Mouse (Mus musculus) hindbrain, embryonic 15.5 days (tissue): Measurements from ENCODE around the gene Agtr1a. TPM values are rescaled to one million over a fixed set of nuclear protein-coding genes. Genes with fewer than 3 reads are reported as not detected.

Source experiments
- ATAC-seq: fragments of 200-750 bp; cut with Nextera tagmentation; 2 replicates; pipeline ENCODE4 v1.8.0; 2017; ENCODE audit warnings: low read depth, moderate number of reproducible peaks, moderate TSS enrichment; ENCODE audit not compliant: low FRiP score
- H3K27ac ChIP-seq: fragments of 300-500 bp; sonication (generic); replicated peaks from 2 replicates; pipeline ENCODE4 v1.5.1; 2015; ENCODE audit warnings: mild to moderate bottlenecking, inconsistent platforms
- H3K27me3 ChIP-seq: fragments of 300-500 bp; sonication (generic); 2 replicates; pipeline ENCODE4 v1.6.1; 2015; ENCODE audit warnings: control low read depth, inconsistent platforms
- H3K36me3 ChIP-seq: fragments of 300-500 bp; sonication (generic); 2 replicates; pipeline ENCODE4 v1.6.1; 2015; ENCODE audit warnings: control low read depth, inconsistent platforms
- H3K4me1 ChIP-seq: fragments of 300-500 bp; sonication (generic); replicated peaks from 2 replicates; pipeline ENCODE4 v1.6.1; 2015; ENCODE audit warnings: control low read depth, inconsistent platforms
- H3K4me2 ChIP-seq: fragments of 300-500 bp; sonication (generic); 2 replicates; pipeline ENCODE4 v1.6.1; 2015; ENCODE audit warnings: moderate library complexity, mild to moderate bottlenecking, inconsistent platforms
- H3K4me3 ChIP-seq: fragments of 300-500 bp; sonication (generic); 2 replicates; pipeline ENCODE4 v1.5.1; 2015; ENCODE audit warnings: mild to moderate bottlenecking, inconsistent platforms
- H3K9ac ChIP-seq: fragments of 300-500 bp; sonication (generic); 2 replicates; pipeline ENCODE4 v1.6.1; 2015; ENCODE audit warnings: inconsistent platforms
- H3K9me3 ChIP-seq: fragments of 300-500 bp; sonication (generic); 2 replicates; pipeline ENCODE4 v1.6.1; 2016; ENCODE audit warnings: control low read depth, inconsistent platforms
- WGBS: fragments of 180-500 bp; shearing (Covaris S2); methylation state at CpG from one replicate; pipeline ENCODE4 v1.1.7; 2015; 5-methylcytosine and 5-hydroxymethylcytosine counted together
- polyA plus RNA-seq: library from polyadenylated mRNA; unstranded; fragments of >200 nt; fragmentation: Nextera tagmentation; extraction: Ambion mirVana; gene quantifications from 2 replicates; pipeline ENCODE4 v1.2.1, GENCODE M21; 2015

The Agtr1a gene
- polyA plus RNA-seq, 1 experiment from 2014 or later = 1.6 TPM

DNA sequence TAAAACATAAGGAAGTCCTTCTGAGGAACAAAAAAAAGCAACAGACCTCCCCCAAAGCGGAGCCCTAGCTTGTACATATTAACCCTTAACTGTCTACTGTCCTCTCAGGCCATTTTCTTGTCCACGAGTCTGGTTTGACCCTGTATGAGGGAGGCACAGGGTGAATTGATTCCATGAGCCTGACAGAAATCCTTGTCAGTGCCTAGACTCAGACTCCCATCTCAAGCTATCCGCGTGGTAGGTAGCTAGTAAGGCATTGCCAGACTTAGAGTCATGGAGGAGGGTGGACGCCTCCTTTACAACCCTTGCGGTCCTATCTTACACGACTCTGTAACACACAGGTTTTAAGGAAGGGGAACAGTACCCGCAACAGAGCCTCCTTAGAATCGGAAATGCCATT is 28.5 kb downstream of the Agtr1a start:
- no peak for ATAC-seq
- no peaks in the 10 kb centered on the region for H3K36me3 ChIP-seq

DNA sequence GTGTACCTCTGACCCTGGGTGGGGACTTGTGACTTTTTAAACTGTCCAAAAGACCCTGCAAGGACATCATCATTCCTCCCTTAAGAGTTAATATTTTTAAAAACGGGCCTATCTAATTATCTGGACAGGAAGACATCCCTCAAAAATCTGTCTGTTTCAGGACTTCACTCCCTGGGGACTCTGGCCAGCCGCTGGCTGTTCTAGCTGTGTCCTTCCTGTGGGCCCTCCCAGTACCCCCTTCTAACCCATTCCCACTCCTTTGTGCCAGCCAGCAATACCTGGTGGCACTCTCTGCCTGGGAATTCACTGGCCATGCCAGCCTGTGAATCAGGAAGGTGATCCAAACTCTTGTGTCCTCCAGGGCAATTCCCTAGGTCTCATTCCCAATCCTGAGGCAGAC is 29.1 kb downstream of the Agtr1a start:
- no peak overlapping the region for H3K4me3 ChIP-seq
- no peaks in the 10 kb centered on the region for H3K27me3 ChIP-seq
- no peaks in the 10 kb centered on the region for H3K36me3 ChIP-seq
- no peak overlapping the region for H3K27ac ChIP-seq
- whole genome bisulfite sequencing = 67% methylated on average over 2 of the region's 2 CpGs
- no peaks in the 10 kb centered on the region for H3K9me3 ChIP-seq
- ATAC-seq = no peak
- no peak overlapping the region for H3K9ac ChIP-seq
- H3K4me2 ChIP-seq = no peak overlapping the region
- H3K4me1 ChIP-seq = no peaks in the 10 kb centered on the region

More for the DNA sequence above, 28.5 kb downstream of the Agtr1a start:
- Histone ChIP-seq H3K27ac (no peak overlapping the region), H3K4me1 (no peaks in the 10 kb centered on the region), H3K27me3 (no peaks in the 10 kb centered on the region), H3K4me3 (no peak overlapping the region), H3K9me3 (no peaks in the 10 kb centered on the region), H3K4me2 (no peak overlapping the region), H3K9ac (no peak overlapping the region)
- 84% methylated on average over 9 of the region's 9 CpGs for WGBS

DNA sequence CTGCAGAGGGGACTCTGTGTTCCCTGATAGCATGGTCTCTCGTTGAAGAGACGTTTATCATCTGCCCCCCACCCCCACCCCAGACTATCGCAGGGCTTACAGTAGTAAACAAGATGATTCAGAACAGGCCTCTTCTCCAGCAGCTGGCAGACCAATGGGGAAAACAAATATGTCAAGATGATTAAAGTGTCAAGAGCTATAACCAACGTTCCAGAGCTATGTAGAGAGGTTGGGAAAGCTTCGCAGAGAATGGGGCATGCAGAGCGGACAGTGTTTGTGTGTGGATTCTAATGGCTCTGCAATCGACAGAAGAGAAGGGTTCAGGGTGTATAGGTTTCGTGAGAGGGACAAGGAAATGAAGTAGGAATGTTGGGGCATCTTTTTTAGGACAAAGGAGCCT is 31.9 kb downstream of the Agtr1a start:
- Histone ChIP-seq H3K4me2 (no peak overlapping the region), H3K4me1 (no peaks in the 10 kb centered on the region), H3K27me3 (no peaks in the 10 kb centered on the region), H3K9ac (no peak overlapping the region), H3K4me3 (no peak overlapping the region), H3K36me3 (no peaks in the 10 kb centered on the region), H3K27ac (no peak overlapping the region), H3K9me3 (no peaks in the 10 kb centered on the region)
- WGBS = 57% methylated on average over 8 of the region's 8 CpGs
- no peak for ATAC-seq

DNA sequence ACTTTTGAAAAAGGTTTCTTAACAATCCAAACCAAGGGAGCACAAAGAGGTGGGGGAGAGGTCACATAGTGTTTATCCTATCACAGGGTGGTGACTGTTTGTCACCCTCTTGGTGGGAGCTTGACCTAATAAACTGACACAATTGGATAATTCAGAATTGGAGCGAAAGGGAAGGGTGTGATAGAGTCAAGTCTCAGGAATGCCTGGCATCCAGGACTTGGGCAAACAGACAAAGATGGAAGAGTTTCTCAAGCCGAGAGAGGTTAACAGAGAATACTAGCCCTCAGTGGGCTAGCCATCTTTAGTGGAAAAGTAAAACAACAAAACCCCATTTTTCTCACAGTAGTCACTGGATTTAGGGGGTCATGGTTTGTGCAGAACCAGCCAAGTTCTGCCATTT is 32.5 kb downstream of the Agtr1a start:
- Histone ChIP-seq H3K9ac (no peak overlapping the region), H3K4me1 (no peaks in the 10 kb centered on the region), H3K4me3 (no peak overlapping the region), H3K9me3 (no peaks in the 10 kb centered on the region), H3K27me3 (no peaks in the 10 kb centered on the region), H3K27ac (no peak overlapping the region), H3K4me2 (no peak overlapping the region), H3K36me3 (no peaks in the 10 kb centered on the region)
- no peak for ATAC-seq
- WGBS = 47% methylated on average over 2 of the region's 2 CpGs

DNA sequence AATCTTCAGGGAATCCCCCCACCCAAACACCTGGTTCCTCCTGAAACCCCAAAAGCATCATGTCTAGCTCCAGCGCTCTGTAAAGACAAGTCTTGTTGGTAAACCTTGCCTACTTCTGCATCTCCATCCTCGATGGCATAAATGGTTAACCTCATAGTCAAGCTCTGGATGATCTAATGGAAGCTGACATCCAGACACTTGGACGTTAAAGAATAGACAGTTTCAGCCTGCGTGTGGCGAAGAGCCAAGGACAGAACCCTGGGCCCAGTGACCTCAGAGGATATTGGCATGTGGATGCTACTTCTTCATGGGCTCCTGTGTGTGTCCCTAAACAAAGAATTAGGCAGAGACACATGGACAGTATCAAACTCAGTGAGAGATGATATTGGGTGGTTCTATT is 42.6 kb downstream of the Agtr1a start:
- H3K36me3 ChIP-seq = no peaks in the 10 kb centered on the region
- H3K9me3 ChIP-seq = no peaks in the 10 kb centered on the region
- ATAC-seq = no peak
- no peak overlapping the region for H3K4me3 ChIP-seq
- no peaks in the 10 kb centered on the region for H3K27me3 ChIP-seq
- WGBS = 92% methylated on average over 5 of the region's 5 CpGs
- H3K9ac ChIP-seq = no peak overlapping the region
- H3K27ac ChIP-seq = no peak overlapping the region
- no peak overlapping the region for H3K4me2 ChIP-seq
- no peaks in the 10 kb centered on the region for H3K4me1 ChIP-seq

DNA sequence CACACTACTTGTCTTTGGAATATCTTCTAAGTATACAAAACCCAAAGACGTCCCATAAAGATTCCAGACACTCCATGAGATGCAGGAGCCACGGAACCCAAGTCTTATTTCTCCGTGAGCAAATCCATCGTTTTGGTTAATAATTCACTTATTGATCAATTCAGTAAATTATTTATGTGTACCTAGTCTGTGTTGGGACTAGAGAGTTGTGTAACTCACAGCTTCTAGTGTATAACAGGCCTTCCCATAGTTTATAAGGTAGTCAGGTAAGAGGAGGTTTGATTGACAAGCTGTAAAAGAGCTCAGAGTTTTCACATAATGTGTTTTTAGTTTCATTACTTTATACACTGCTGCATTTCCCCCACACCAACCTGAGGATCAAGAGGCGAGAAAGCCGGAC is 48.9 kb downstream of the Agtr1a start:
- 91% methylated on average over 6 of the region's 6 CpGs for WGBS
- Histone ChIP-seq H3K9ac (no peak overlapping the region), H3K9me3 (no peaks in the 10 kb centered on the region), H3K27ac (no peak overlapping the region), H3K4me1 (no peaks in the 10 kb centered on the region), H3K4me2 (no peak overlapping the region), H3K27me3 (no peaks in the 10 kb centered on the region), H3K36me3 (no peaks in the 10 kb centered on the region), H3K4me3 (no peak overlapping the region)
- ATAC-seq = no peak

DNA sequence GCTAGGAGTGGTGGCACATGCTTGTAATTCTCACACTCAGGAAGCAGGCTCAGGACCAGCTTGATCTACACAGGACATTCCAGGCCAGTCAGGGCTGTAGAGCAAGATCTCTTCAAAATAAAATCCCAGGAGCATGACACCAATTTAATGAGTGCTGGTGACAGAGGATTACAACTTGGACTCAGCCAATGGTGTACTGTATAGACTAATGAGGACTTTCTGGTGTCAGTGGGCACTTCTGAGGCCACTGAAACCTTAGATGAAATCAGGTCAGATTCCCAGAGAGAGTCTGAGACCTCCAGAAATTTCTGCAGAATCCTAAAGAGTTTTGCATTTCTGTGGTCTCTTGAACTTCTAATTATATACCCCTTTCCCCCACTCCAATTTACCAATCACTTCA is 57.9 kb downstream of the Agtr1a start:
- no peaks in the 10 kb centered on the region for H3K36me3 ChIP-seq
- no peak overlapping the region for H3K9ac ChIP-seq
- no peaks in the 10 kb centered on the region for H3K9me3 ChIP-seq
- H3K4me3 ChIP-seq = no peak overlapping the region
- H3K27ac ChIP-seq = no peak overlapping the region
- H3K4me1 ChIP-seq = no peaks in the 10 kb centered on the region
- H3K4me2 ChIP-seq = no peak overlapping the region
- H3K27me3 ChIP-seq = no peaks in the 10 kb centered on the region
- ATAC-seq = no peak

DNA sequence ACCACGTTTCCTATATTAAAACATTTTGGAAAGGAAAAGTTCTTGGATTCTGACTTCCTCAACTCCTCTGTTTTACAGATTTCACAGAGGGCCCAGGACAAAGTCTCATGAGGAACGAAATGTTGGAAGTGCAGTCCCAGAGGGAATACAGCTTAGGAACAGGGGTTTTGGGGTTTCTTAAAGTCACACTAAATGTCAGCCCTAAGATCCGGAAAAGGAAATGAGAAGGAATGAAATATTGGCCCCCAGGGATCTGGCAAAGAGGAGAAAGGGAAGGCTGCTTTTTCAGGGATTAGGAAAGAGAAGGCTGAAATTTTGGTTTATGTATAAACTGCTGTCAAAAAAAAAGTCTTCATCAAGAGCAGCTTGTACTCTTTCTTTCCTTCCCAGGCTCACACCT is 60.2 kb downstream of the Agtr1a start:
- Histone ChIP-seq H3K27ac (no peak overlapping the region), H3K4me2 (no peak overlapping the region), H3K36me3 (no peaks in the 10 kb centered on the region), H3K9ac (no peak overlapping the region), H3K9me3 (no peaks in the 10 kb centered on the region), H3K27me3 (no peaks in the 10 kb centered on the region), H3K4me3 (no peak overlapping the region), H3K4me1 (no peaks in the 10 kb centered on the region)
- no peak for ATAC-seq
- WGBS = 77% methylated on average over 3 of the region's 3 CpGs

DNA sequence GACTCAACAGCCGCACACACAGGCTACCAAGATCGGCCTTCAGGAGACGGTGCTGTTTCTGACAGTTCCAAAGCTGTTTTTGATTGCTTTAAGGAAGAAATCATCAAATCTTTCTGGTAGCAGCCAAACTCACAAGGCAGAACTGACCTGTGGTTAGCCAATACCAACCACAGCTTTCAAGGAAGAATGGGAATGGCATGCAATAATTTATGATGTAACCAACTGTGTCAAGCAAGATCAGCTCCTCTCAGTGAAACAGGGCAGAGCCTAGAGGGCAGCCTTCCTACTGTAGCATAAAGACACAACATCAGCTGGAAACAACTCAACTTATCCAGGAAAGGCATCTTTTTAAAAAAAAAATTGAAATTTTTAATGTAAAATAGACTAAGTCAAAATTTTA is 62.6 kb downstream of the Agtr1a start:
- Histone ChIP-seq H3K27ac (no peak overlapping the region), H3K4me1 (no peaks in the 10 kb centered on the region), H3K36me3 (no peaks in the 10 kb centered on the region), H3K9me3 (no peaks in the 10 kb centered on the region), H3K9ac (no peak overlapping the region), H3K4me3 (no peak overlapping the region), H3K4me2 (no peak overlapping the region), H3K27me3 (no peaks in the 10 kb centered on the region)
- no peak for ATAC-seq
- WGBS = 91% methylated on average over 3 of the region's 3 CpGs

DNA sequence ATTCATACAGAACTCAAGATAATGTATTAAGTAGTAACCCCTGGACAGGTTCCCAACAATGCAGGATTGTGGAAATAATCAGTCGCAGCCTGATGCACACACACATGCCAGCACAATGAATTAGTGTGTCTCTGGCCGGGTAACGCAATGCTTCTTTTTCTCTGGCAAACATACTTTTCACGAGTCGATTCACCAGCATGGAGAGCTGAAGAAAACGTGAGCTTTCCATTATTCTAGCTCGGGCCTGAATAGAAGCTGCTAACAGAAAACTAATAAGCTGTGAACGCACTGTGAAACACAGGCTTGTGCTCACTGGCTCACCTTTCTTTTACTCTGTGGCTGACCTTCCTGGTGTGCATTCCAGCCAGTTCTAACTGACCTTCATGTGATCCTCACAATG is 64.4 kb downstream of the Agtr1a start:
- 38% methylated on average over 8 of the region's 8 CpGs for WGBS
- no peaks in the 10 kb centered on the region for H3K4me1 ChIP-seq
- no peak overlapping the region for H3K4me3 ChIP-seq
- no peaks in the 10 kb centered on the region for H3K9me3 ChIP-seq
- no peak overlapping the region for H3K27ac ChIP-seq
- H3K4me2 ChIP-seq = no peak overlapping the region
- no peak overlapping the region for H3K9ac ChIP-seq
- no peaks in the 10 kb centered on the region for H3K27me3 ChIP-seq
- no peaks in the 10 kb centered on the region for H3K36me3 ChIP-seq
- no peak for ATAC-seq

DNA sequence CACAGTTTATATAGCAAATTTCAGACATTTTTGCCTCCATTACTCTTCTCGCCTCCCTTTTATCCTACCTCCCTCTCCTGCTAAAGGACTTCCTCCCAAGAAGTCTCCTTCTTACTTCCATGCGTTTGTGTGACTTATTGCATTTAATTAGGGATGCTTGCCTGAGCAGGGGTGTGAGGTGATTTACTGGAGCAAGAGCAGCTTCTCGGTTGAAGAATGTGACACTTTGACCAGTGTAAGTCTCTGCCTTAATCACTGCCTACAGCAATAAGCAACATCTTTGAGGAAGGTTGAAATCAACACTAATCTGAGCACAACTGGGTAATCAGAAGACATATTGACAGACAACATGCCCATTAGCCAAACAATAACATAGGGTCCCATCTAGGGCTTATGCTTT is 67.6 kb downstream of the Agtr1a start:
- Histone ChIP-seq H3K27me3 (no peaks in the 10 kb centered on the region), H3K9me3 (0 out of 2 replicates have a peak, but pooled peaks cover 4% of the 10 kb centered on the region), H3K4me3 (no peak overlapping the region), H3K36me3 (no peaks in the 10 kb centered on the region), H3K4me2 (no peak overlapping the region), H3K9ac (no peak overlapping the region), H3K27ac (no peak overlapping the region), H3K4me1 (no peaks in the 10 kb centered on the region)
- no peak for ATAC-seq
- 60% methylated on average over 3 of the region's 3 CpGs for WGBS

DNA sequence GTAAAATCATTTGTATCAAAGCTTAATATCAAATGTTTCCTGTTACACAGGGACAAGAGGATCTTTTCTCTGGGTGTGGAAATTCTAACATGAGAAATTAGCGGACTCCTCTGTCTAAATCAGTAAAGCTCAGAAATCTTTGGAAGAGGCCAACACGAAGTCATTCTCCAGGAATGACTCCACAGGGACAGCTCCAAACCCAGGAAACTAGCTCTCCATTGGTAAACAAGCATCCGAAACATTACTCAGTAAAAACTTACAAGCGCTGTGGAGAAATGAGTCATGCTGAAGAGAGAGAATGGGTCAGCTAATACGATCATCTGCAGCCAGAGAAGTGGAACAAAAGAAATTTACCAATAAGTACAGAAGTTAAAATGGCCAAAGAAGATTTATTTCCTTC is 82.4 kb downstream of the Agtr1a start:
- Histone ChIP-seq H3K36me3 (no peaks in the 10 kb centered on the region), H3K4me3 (no peak overlapping the region), H3K4me2 (no peak overlapping the region), H3K27ac (no peak overlapping the region), H3K27me3 (no peaks in the 10 kb centered on the region), H3K4me1 (no peaks in the 10 kb centered on the region), H3K9ac (no peak overlapping the region), H3K9me3 (no peaks in the 10 kb centered on the region)
- ATAC-seq = no peak
- WGBS = 83% methylated on average over 5 of the region's 5 CpGs

DNA sequence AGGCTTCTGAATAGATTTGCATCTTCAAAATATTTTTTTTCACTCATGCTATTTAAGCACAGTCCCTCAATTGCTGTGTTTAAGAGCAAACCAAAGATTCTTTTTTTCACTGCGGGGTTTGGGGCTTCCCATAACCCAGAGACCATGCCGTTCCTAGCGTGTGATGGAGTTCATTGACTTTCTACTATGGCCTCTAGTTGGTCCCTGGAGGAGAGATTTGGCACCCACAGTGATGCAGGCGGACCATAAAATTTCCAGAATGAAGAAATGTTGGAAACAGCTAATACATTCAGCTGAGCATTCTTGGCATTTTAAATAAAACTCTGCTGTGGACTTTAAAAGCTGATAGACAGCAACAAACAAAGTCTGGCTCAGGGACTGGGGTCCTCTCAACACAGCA is 90.8 kb downstream of the Agtr1a start:
- no peak overlapping the region for H3K4me2 ChIP-seq
- no peaks in the 10 kb centered on the region for H3K27me3 ChIP-seq
- no peaks in the 10 kb centered on the region for H3K36me3 ChIP-seq
- no peak for ATAC-seq
- no peak overlapping the region for H3K9ac ChIP-seq
- 84% methylated on average over 4 of the region's 4 CpGs for WGBS
- H3K4me1 ChIP-seq = no peaks in the 10 kb centered on the region
- no peaks in the 10 kb centered on the region for H3K9me3 ChIP-seq
- H3K4me3 ChIP-seq = no peak overlapping the region
- H3K27ac ChIP-seq = no peak overlapping the region
